Mouse (Mus musculus): ENCODE results near the gene Aph1a.

- TF ChIP-seq CTCF (IDR thresholded peaks at IDR 0.05; ENCODE audit: low read depth, low read length) (no peak), POLR2A (IDR thresholded peaks at IDR 0.05; ENCODE audit: insufficient read depth, low read length) (no peak)
These were observed 33.4 kb upstream of the Aph1a start for GRCm38 (mm10) chr3:95860323-95860722.
